Mouse (Mus musculus) embryonic facial prominence, embryonic 13.5 days (tissue): ENCODE data around the gene Syt6. TPM values are rescaled to one million over a fixed set of nuclear protein-coding genes. Genes with fewer than 3 reads are reported as not detected.

Experiments
- ATAC-seq: fragments of 200-750 bp; cut with Nextera tagmentation; 2 replicates; pipeline ENCODE4 v1.8.0; 2017; ENCODE audit warnings: low read depth; ENCODE audit not compliant: insufficient number of reproducible peaks, insufficient read depth, low FRiP score, low TSS enrichment
- H3K27ac ChIP-seq: fragments of 300-500 bp; sonication (generic); 2 replicates; pipeline ENCODE4 v1.5.1; 2015; ENCODE audit warnings: moderate library complexity, mild to moderate bottlenecking, inconsistent platforms
- H3K27me3 ChIP-seq: fragments of 300-500 bp; sonication (generic); 2 replicates; pipeline ENCODE4 v1.6.1; 2015; ENCODE audit warnings: mild to moderate bottlenecking, inconsistent platforms
- H3K36me3 ChIP-seq: fragments of 300-500 bp; sonication (generic); 2 replicates; pipeline ENCODE4 v1.6.1; 2015; ENCODE audit warnings: mild to moderate bottlenecking, inconsistent platforms
- H3K4me1 ChIP-seq: fragments of 300-500 bp; sonication (generic); 2 replicates; pipeline ENCODE4 v1.6.1; 2015; ENCODE audit warnings: inconsistent platforms
- H3K4me2 ChIP-seq: fragments of 300-500 bp; sonication (generic); 2 replicates; pipeline ENCODE4 v1.6.1; 2015; ENCODE audit warnings: moderate library complexity, mild to moderate bottlenecking, inconsistent platforms
- H3K4me3 ChIP-seq: fragments of 300-500 bp; sonication (generic); 2 replicates; pipeline ENCODE4 v1.5.1; 2015; ENCODE audit warnings: mild to moderate bottlenecking, inconsistent platforms
- H3K9ac ChIP-seq: fragments of 300-500 bp; sonication (generic); 2 replicates; pipeline ENCODE4 v1.6.1; 2015; ENCODE audit warnings: mild to moderate bottlenecking, inconsistent platforms
- H3K9me3 ChIP-seq: fragments of 300-500 bp; sonication (generic); 2 replicates; pipeline ENCODE4 v1.6.1; 2016; ENCODE audit warnings: inconsistent platforms
- WGBS: fragments of 180-500 bp; shearing (Covaris S2); methylation state at CpG from one replicate; pipeline ENCODE4 v1.1.7; 2015; ENCODE audit warnings: mixed read lengths; 5-methylcytosine and 5-hydroxymethylcytosine counted together
- polyA plus RNA-seq: library from polyadenylated mRNA; unstranded; fragments of >200 nt; fragmentation: Nextera tagmentation; extraction: Ambion mirVana; gene quantifications from 2 replicates; pipeline ENCODE4 v1.2.1, GENCODE M21; 2015

The Syt6 gene
- polyA plus RNA-seq, 1 experiment from 2014 or later, result 1.9 TPM

- Histone ChIP-seq H3K9ac (no peak overlapping the region), H3K27me3 (no peaks in the 10 kb centered on the region), H3K4me3 (no peak overlapping the region), H3K4me2 (no peak overlapping the region), H3K9me3 (no peaks in the 10 kb centered on the region), H3K4me1 (peaks cover 14% of the 10 kb centered on the region), H3K27ac (no peak overlapping the region), H3K36me3 (no peaks in the 10 kb centered on the region)
- WGBS, result 75% methylated on average over 6 of the region's 6 CpGs
- ATAC-seq, result no peak
These were observed 31.1 kb downstream of the Syt6 start for GRCm38 (mm10) chr3:103606045-103606597.

- no peak overlapping the region for H3K27ac ChIP-seq
- ATAC-seq, result no peak
- H3K4me1 ChIP-seq, result peaks cover 6% of the 10 kb centered on the region
- H3K9ac ChIP-seq, result no peak overlapping the region
- no peak overlapping the region for H3K4me3 ChIP-seq
- no peaks in the 10 kb centered on the region for H3K36me3 ChIP-seq
- H3K4me2 ChIP-seq, result no peak overlapping the region
- no peaks in the 10 kb centered on the region for H3K9me3 ChIP-seq
- H3K27me3 ChIP-seq, result no peaks in the 10 kb centered on the region
- 79% methylated on average over 13 of the region's 13 CpGs for WGBS
These were observed 31.9 kb downstream of the Syt6 start for GRCm38 (mm10) chr3:103606660-103607595.

GRCm38 (mm10) chr3:103610231-103610630 lies 35.2 kb downstream of the Syt6 start:
- H3K9me3 ChIP-seq, result no peaks in the 10 kb centered on the region
- no peaks in the 10 kb centered on the region for H3K27me3 ChIP-seq
- 92% methylated on average over 5 of the region's 5 CpGs for WGBS
- no peaks in the 10 kb centered on the region for H3K36me3 ChIP-seq
- peaks cover 4% of the 10 kb centered on the region; the same call in 1 of the 2 replicates for H3K4me1 ChIP-seq
- H3K4me2 ChIP-seq, result no peak overlapping the region
- no peak overlapping the region for H3K4me3 ChIP-seq
- no peak overlapping the region for H3K27ac ChIP-seq
- H3K9ac ChIP-seq, result no peak overlapping the region
- ATAC-seq, result no peak

- Histone ChIP-seq H3K4me2 (no peak overlapping the region), H3K9ac (no peak overlapping the region), H3K4me1 (no peaks in the 10 kb centered on the region), H3K27ac (no peak overlapping the region), H3K9me3 (no peaks in the 10 kb centered on the region), H3K4me3 (no peak overlapping the region), H3K27me3 (no peaks in the 10 kb centered on the region), H3K36me3 (no peaks in the 10 kb centered on the region)
- 81% methylated on average over 9 of the region's 9 CpGs for WGBS
- ATAC-seq, result no peak
These were observed 37.8 kb downstream of the Syt6 start for GRCm38 (mm10) chr3:103612636-103613355.

GRCm38 (mm10) chr3:103615621-103616020 lies 40.6 kb downstream of the Syt6 start:
- Histone ChIP-seq H3K9me3 (no peaks in the 10 kb centered on the region), H3K4me3 (no peak overlapping the region), H3K36me3 (no peaks in the 10 kb centered on the region), H3K27ac (no peak overlapping the region), H3K9ac (no peak overlapping the region), H3K27me3 (no peaks in the 10 kb centered on the region), H3K4me2 (no peak overlapping the region), H3K4me1 (no peaks in the 10 kb centered on the region)
- no peak for ATAC-seq
- 76% methylated on average over 4 of the region's 4 CpGs for WGBS

GRCm38 (mm10) chr3:103616981-103617380 lies 42.0 kb downstream of the Syt6 start:
- no peaks in the 10 kb centered on the region for H3K9me3 ChIP-seq
- H3K36me3 ChIP-seq, result no peaks in the 10 kb centered on the region
- 20% methylated on average over 6 of the region's 6 CpGs for WGBS
- no peak overlapping the region for H3K27ac ChIP-seq
- no peaks in the 10 kb centered on the region for H3K27me3 ChIP-seq
- H3K4me1 ChIP-seq, result no peaks in the 10 kb centered on the region
- H3K9ac ChIP-seq, result no peak overlapping the region
- no peak overlapping the region for H3K4me2 ChIP-seq
- no peak overlapping the region for H3K4me3 ChIP-seq
- ATAC-seq, result no peak

- no peaks in the 10 kb centered on the region for H3K36me3 ChIP-seq
- H3K4me2 ChIP-seq, result no peak overlapping the region
- H3K9me3 ChIP-seq, result no peaks in the 10 kb centered on the region
- H3K27me3 ChIP-seq, result no peaks in the 10 kb centered on the region
- H3K9ac ChIP-seq, result no peak overlapping the region
- no peak for ATAC-seq
- 59% methylated on average over 11 of the region's 11 CpGs for WGBS
- H3K27ac ChIP-seq, result no peak overlapping the region
- H3K4me1 ChIP-seq, result no peaks in the 10 kb centered on the region
- H3K4me3 ChIP-seq, result no peak overlapping the region
These were observed 45.1 kb downstream of the Syt6 start for GRCm38 (mm10) chr3:103620101-103620500.

GRCm38 (mm10) chr3:103623893-103624470 lies 49.0 kb downstream of the Syt6 start:
- Histone ChIP-seq H3K27ac (no peak overlapping the region), H3K27me3 (no peaks in the 10 kb centered on the region), H3K9ac (no peak overlapping the region), H3K4me2 (no peak overlapping the region), H3K36me3 (no peaks in the 10 kb centered on the region), H3K4me3 (no peak overlapping the region), H3K4me1 (no peaks in the 10 kb centered on the region), H3K9me3 (no peaks in the 10 kb centered on the region)
- ATAC-seq, result no peak
- 84% methylated on average over 10 of the region's 10 CpGs for WGBS

- no peak overlapping the region for H3K9ac ChIP-seq
- no peaks in the 10 kb centered on the region for H3K36me3 ChIP-seq
- 50% methylated on average over 5 of the region's 5 CpGs for WGBS
- no peaks in the 10 kb centered on the region for H3K27me3 ChIP-seq
- H3K4me3 ChIP-seq, result no peak overlapping the region
- no peak for ATAC-seq
- no peaks in the 10 kb centered on the region for H3K9me3 ChIP-seq
- H3K4me2 ChIP-seq, result no peak overlapping the region
- H3K4me1 ChIP-seq, result no peaks in the 10 kb centered on the region
- H3K27ac ChIP-seq, result no peak overlapping the region
These were observed 49.6 kb downstream of the Syt6 start for GRCm38 (mm10) chr3:103624591-103625051.

GRCm38 (mm10) chr3:103625169-103625568 lies 50.1 kb downstream of the Syt6 start:
- Histone ChIP-seq H3K36me3 (no peaks in the 10 kb centered on the region), H3K4me3 (no peak overlapping the region), H3K4me1 (no peaks in the 10 kb centered on the region), H3K27ac (no peak overlapping the region), H3K4me2 (no peak overlapping the region), H3K27me3 (no peaks in the 10 kb centered on the region), H3K9me3 (no peaks in the 10 kb centered on the region), H3K9ac (no peak overlapping the region)
- 82% methylated on average over 13 of the region's 13 CpGs for WGBS
- ATAC-seq, result no peak

GRCm38 (mm10) chr3:103626481-103626880 lies 51.5 kb downstream of the Syt6 start:
- peaks cover 5% of the 10 kb centered on the region for H3K4me1 ChIP-seq
- WGBS, result 89% methylated on average over 4 of the region's 4 CpGs
- no peak overlapping the region for H3K4me3 ChIP-seq
- no peak overlapping the region for H3K4me2 ChIP-seq
- no peak overlapping the region for H3K9ac ChIP-seq
- H3K27me3 ChIP-seq, result no peaks in the 10 kb centered on the region
- H3K27ac ChIP-seq, result no peak overlapping the region
- no peaks in the 10 kb centered on the region for H3K9me3 ChIP-seq
- ATAC-seq, result no peak
- H3K36me3 ChIP-seq, result no peaks in the 10 kb centered on the region
